Mouse (Mus musculus) stomach, postnatal 0 days (tissue): ENCODE results near the gene Dchs1.

Experiments used
- CTCF ChIP-seq: IDR thresholded peaks from 2 replicates; pipeline ENCODE4 v1.5.1; 2016; ENCODE audit warnings: antibody characterized with exemption, low read depth, mild to moderate bottlenecking, moderate library complexity
- EP300 ChIP-seq: optimal IDR thresholded peaks from 2 replicates; pipeline ENCODE3; 2016; ENCODE audit warnings: antibody characterized with exemption

GRCm38 (mm10) chr7:105774661-105775060 lies 12.8 kb downstream of the Dchs1 start:
- TF ChIP-seq CTCF (no peak), EP300 (no peak)
